Mouse (Mus musculus): Measurements from ENCODE around the gene 1700040F15Rik.
"Not testable (repeated sequence)": the region's sequence is repeated elsewhere in the genome, so short reads cannot be mapped to it uniquely, and the experiment has no call there.

Gene 1700040F15Rik

DNA sequence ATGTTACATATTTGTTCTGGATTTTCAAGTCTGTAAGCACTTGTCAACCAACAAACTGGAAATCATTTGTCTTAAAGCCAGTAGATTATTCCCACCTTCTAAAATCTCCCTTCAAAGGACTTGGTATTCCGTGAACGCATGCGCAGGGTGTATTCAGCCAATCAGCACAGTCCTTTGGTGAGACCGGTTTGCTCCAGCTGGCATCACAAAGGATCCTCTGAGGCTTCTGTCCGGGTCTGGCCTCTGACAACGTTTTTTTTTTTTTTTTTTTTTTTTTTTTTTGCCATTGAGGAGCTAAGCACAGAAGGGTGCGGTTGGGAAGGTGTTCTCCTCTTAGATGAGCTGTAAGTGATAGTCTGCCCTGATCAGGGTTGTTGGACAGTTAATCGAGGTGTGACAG lies at the start of gene 1700040F15Rik:
TSS of gene 1700040F15Rik (plus strand) at position 301 of the 400 bp plus-strand sequence.
- not testable (repeated sequence) for DNase-seq (ENCODE audit: low read depth)
